Mouse (Mus musculus) MEL (cell line): ENCODE measurements around the gene Asb16.

Experiments
- CHD2 ChIP-seq: IDR thresholded peaks from 2 replicates; pipeline ENCODE4 v1.6.1; 2011; ENCODE audit warnings: low read length, improper control_type of control experiment
- CTCF ChIP-seq, 3 experiments: IDR thresholded peaks in 2 of 3; conservative IDR thresholded peaks in 1 of 3; 2 replicates each; pipeline ENCODE4 v1.5.1; 2011 to 2012; ENCODE audit warnings: low read length in 3 of 3, low read depth in 2 of 3, mild to moderate bottlenecking in 2 of 3, improper control_type of control experiment in 1 of 3, inconsistent platforms in 1 of 3, mixed read lengths in 1 of 3, moderate library complexity in 1 of 3; ENCODE audit not compliant: control insufficient read depth in 1 of 3, insufficient read depth in 1 of 3, poor library complexity in 1 of 3, severe bottlenecking in 1 of 3
- E2F4 ChIP-seq: IDR thresholded peaks from 2 replicates; pipeline ENCODE4 v1.6.1; 2011; ENCODE audit warnings: low read depth, low read length, improper control_type of control experiment, borderline replicate concordance
- EP300 ChIP-seq, 2 experiments: IDR thresholded peaks; 2 replicates each; pipeline ENCODE4 v1.6.1; 2011; ENCODE audit warnings: improper control_type of control experiment in 2 of 2, low read length in 2 of 2, low read depth in 1 of 2, mild to moderate bottlenecking in 1 of 2
- HCFC1 ChIP-seq: IDR thresholded peaks from 2 replicates; pipeline ENCODE4 v1.6.1; 2012; ENCODE audit warnings: low read depth, mild to moderate bottlenecking, inconsistent platforms, low read length, improper control_type of control experiment, moderate library complexity
- POLR2A ChIP-seq, 2 experiments: IDR thresholded peaks; 2 replicates each; pipeline ENCODE4 v1.6.1; 2011 to 2012; ENCODE audit warnings: low read length in 2 of 2, mild to moderate bottlenecking in 2 of 2, control low read depth in 1 of 2, improper control_type of control experiment in 1 of 2, low read depth in 1 of 2, moderate library complexity in 1 of 2; ENCODE audit not compliant: control insufficient read depth in 1 of 2, insufficient read depth in 1 of 2, poor library complexity in 1 of 2
- SIN3A ChIP-seq: IDR thresholded peaks from 2 replicates; pipeline ENCODE4 v1.6.1; 2012; ENCODE audit warnings: low read length, improper control_type of control experiment, inconsistent platforms
- TAL1 ChIP-seq: IDR thresholded peaks from 2 replicates; pipeline ENCODE4 v1.6.1; 2012; ENCODE audit warnings: mild to moderate bottlenecking, inconsistent platforms, low read length, moderate library complexity, mixed read lengths
- TCF12 ChIP-seq: IDR thresholded peaks from 2 replicates; pipeline ENCODE4 v1.6.1; 2014; ENCODE audit warnings: low read depth, mild to moderate bottlenecking, inconsistent platforms, low read length, improper control_type of control experiment, moderate library complexity

DNA sequence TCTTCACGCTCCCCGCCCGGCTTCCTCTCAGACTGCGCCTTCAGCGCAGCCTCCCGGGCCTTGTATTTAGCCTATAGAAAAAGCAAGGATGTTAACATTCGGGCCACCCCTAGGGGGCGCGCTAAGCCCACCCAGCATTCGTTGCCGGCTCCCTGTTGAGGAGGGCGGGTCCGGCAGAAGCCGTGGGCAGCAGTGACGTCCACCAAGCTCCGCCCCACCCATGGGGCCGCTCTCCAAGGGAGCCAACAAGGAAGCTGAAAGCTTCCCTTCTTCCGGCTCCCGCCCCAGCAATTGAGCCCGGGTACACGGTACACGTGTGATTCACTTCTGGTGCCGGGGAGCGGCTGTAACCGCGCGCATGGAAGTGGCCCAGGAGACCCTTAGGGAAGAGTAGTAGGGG lies 40.4 kb downstream of the Asb16 start:
- peak in 2 of 3 experiments; percentile 87 to 98 for TF ChIP-seq CTCF (IDR thresholded peaks at IDR 0.05 in 2 of 3, conservative IDR thresholded peaks at IDR 0.05 in 1 of 3; ENCODE audit: control insufficient read depth in 1 of 3, insufficient read depth in 1 of 3, low read depth in 2 of 3, low read length in 3 of 3, poor library complexity in 1 of 3, severe bottlenecking in 1 of 3)
- peak in 1 of 2 experiments; percentile 89; a peak in 2 of 4 replicates for TF ChIP-seq POLR2A (IDR thresholded peaks at IDR 0.05; ENCODE audit: control insufficient read depth in 1 of 2, insufficient read depth in 1 of 2, low read depth in 1 of 2, low read length in 2 of 2, poor library complexity in 1 of 2)
- TF ChIP-seq SIN3A, result peak; percentile 98
- peak; percentile 84 for TF ChIP-seq HCFC1
- TF ChIP-seq TAL1, result no peak
- 0 out of 4 replicates have a peak, but pooled peaks of 1 of the 2 experiments have one; percentile 19 for TF ChIP-seq EP300 (IDR thresholded peaks at IDR 0.05; ENCODE audit: low read depth in 1 of 2, low read length in 2 of 2)
- 0 out of 2 replicates have a peak, but pooled peaks have one; percentile 25 for TF ChIP-seq TCF12
- TF ChIP-seq E2F4, result peak; percentile 61; the same call in 1 of the 2 replicates
- no peak for TF ChIP-seq CHD2
